Mouse (Mus musculus) stomach, postnatal 0 days (tissue): Measurements from ENCODE around the gene Zbtb20. TPM values are rescaled to one million over a fixed set of nuclear protein-coding genes. Genes with fewer than 3 reads are reported as not detected.

Experiments used
- ATAC-seq: fragments of 200-750 bp; cut with Nextera tagmentation; 2 replicates; pipeline ENCODE4 v1.8.0; 2017; ENCODE audit not compliant: low FRiP score, low TSS enrichment
- DNase-seq: peaks from one replicate; pipeline ENCODE4 v3.0.0-alpha.2; 2016; ENCODE audit warnings: low spot score
- H3K27ac ChIP-seq: fragments of 300-500 bp; sonication (generic); replicated peaks from 2 replicates; pipeline ENCODE4 v1.5.1; 2014; ENCODE audit warnings: mild to moderate bottlenecking, control low read depth
- H3K27me3 ChIP-seq: fragments of 300-500 bp; sonication (generic); 2 replicates; pipeline ENCODE4 v1.6.1; 2014; ENCODE audit warnings: low read length; ENCODE audit not compliant: control insufficient read depth, insufficient read depth
- H3K36me3 ChIP-seq: fragments of 300-500 bp; sonication (generic); 2 replicates; pipeline ENCODE4 v1.6.1; 2014; ENCODE audit warnings: low read length, mixed read lengths; ENCODE audit not compliant: control insufficient read depth, insufficient read depth
- H3K4me1 ChIP-seq: fragments of 300-500 bp; sonication (generic); replicated peaks from 2 replicates; pipeline ENCODE4 v1.6.1; 2014; ENCODE audit warnings: antibody characterized with exemption; ENCODE audit not compliant: control insufficient read depth, insufficient read depth
- H3K4me2 ChIP-seq: fragments of 300-500 bp; sonication (generic); replicated peaks from 2 replicates; pipeline ENCODE4 v1.6.1; 2014; ENCODE audit warnings: low read depth, mild to moderate bottlenecking, control low read depth, moderate library complexity
- H3K4me3 ChIP-seq: fragments of 300-500 bp; sonication (generic); 2 replicates; pipeline ENCODE4 v1.5.1; 2014; ENCODE audit warnings: low read depth, low read length, control low read depth
- H3K9ac ChIP-seq: fragments of 300-500 bp; sonication (generic); 2 replicates; pipeline ENCODE4 v1.6.1; 2014; ENCODE audit warnings: mild to moderate bottlenecking, low read length, control low read depth, mixed read lengths
- H3K9me3 ChIP-seq: fragments of 300-500 bp; sonication (generic); 2 replicates; pipeline ENCODE4 v1.6.1; 2016; ENCODE audit warnings: low read length; ENCODE audit not compliant: control insufficient read depth
- CTCF ChIP-seq: IDR thresholded peaks from 2 replicates; pipeline ENCODE4 v1.5.1; 2016; ENCODE audit warnings: antibody characterized with exemption, low read depth, mild to moderate bottlenecking, moderate library complexity
- EP300 ChIP-seq: optimal IDR thresholded peaks from 2 replicates; pipeline ENCODE3; 2016; ENCODE audit warnings: antibody characterized with exemption
- WGBS: fragments of 180-500 bp; shearing (Covaris S2); extraction: QIAGEN DNeasy Blood & Tissue Kit; methylation state at CpG from one replicate; pipeline ENCODE4 v1.1.7; 2014; 5-methylcytosine and 5-hydroxymethylcytosine counted together
- polyA plus RNA-seq: library from polyadenylated mRNA; unstranded; fragments of >200 nt; fragmentation: Nextera tagmentation; extraction: Ambion mirVana; gene quantifications from 2 replicates; pipeline ENCODE4 v1.2.1, GENCODE M21; 2015

The Zbtb20 gene
- polyA plus RNA-seq, 1 experiment from 2014 or later, result 15.7 TPM

GRCm38 (mm10) chr16:43461745-43462378 lies 586.2 kb downstream of the Zbtb20 start:
- no peaks in the 10 kb centered on the region for H3K36me3 ChIP-seq
- H3K4me1 ChIP-seq, result no peaks in the 10 kb centered on the region
- ATAC-seq (no peak), DNase-seq (no peak)
- H3K27ac ChIP-seq, result no peak overlapping the region
- 87% methylated on average over 3 of the region's 3 CpGs for WGBS
- H3K27me3 ChIP-seq, result no peaks in the 10 kb centered on the region
- TF ChIP-seq EP300, result no peak
- TF ChIP-seq CTCF, result no peak
- no peak overlapping the region for H3K4me3 ChIP-seq
- H3K9me3 ChIP-seq, result no peaks in the 10 kb centered on the region
- no peak overlapping the region for H3K9ac ChIP-seq
- no peak overlapping the region for H3K4me2 ChIP-seq

- Histone ChIP-seq H3K9me3 (no peaks in the 10 kb centered on the region), H3K4me2 (no peak overlapping the region), H3K9ac (no peak overlapping the region), H3K27ac (no peak overlapping the region), H3K4me3 (no peak overlapping the region), H3K4me1 (no peaks in the 10 kb centered on the region), H3K36me3 (no peaks in the 10 kb centered on the region), H3K27me3 (no peaks in the 10 kb centered on the region)
- TF ChIP-seq CTCF (no peak), EP300 (no peak)
- DNase-seq, result no peak
- no peak for ATAC-seq
- WGBS, result 62% methylated on average over 11 of the region's 11 CpGs
These were observed 587.1 kb downstream of the Zbtb20 start for GRCm38 (mm10) chr16:43462470-43463455.

- TF ChIP-seq EP300 (no peak), CTCF (no peak)
- DNase-seq (no peak), ATAC-seq (0 out of 2 replicates have a peak, but pooled peaks have one; percentile 60)
- Histone ChIP-seq H3K27me3 (no peaks in the 10 kb centered on the region), H3K4me2 (no peak overlapping the region), H3K4me1 (no peaks in the 10 kb centered on the region), H3K4me3 (no peak overlapping the region), H3K27ac (0 out of 2 replicates have a peak overlapping the region, but pooled peaks have one; percentile 49), H3K9ac (no peak overlapping the region), H3K36me3 (no peaks in the 10 kb centered on the region), H3K9me3 (no peaks in the 10 kb centered on the region)
- 60% methylated on average over 13 of the region's 13 CpGs for WGBS
These were observed 588.2 kb downstream of the Zbtb20 start for GRCm38 (mm10) chr16:43463684-43464475.

GRCm38 (mm10) chr16:43464476-43465080 lies 588.9 kb downstream of the Zbtb20 start:
- no peaks in the 10 kb centered on the region for H3K27me3 ChIP-seq
- peak; percentile 72; the same call in 1 of the 2 replicates for ATAC-seq
- 37% methylated on average over 10 of the region's 10 CpGs for WGBS
- H3K9me3 ChIP-seq, result no peaks in the 10 kb centered on the region
- no peak for TF ChIP-seq CTCF
- H3K9ac ChIP-seq, result no peak overlapping the region
- H3K4me3 ChIP-seq, result no peak overlapping the region
- H3K4me1 ChIP-seq, result no peaks in the 10 kb centered on the region
- no peak for DNase-seq
- H3K36me3 ChIP-seq, result no peaks in the 10 kb centered on the region
- H3K4me2 ChIP-seq, result 0 out of 2 replicates have a peak overlapping the region, but pooled peaks have one; percentile 9
- peak overlapping the region; percentile 49; the same call in 1 of the 2 replicates for H3K27ac ChIP-seq

- Histone ChIP-seq H3K36me3 (no peaks in the 10 kb centered on the region), H3K9ac (no peak overlapping the region), H3K9me3 (no peaks in the 10 kb centered on the region), H3K27ac (peak overlapping the region; percentile 49; the same call in 1 of the 2 replicates), H3K4me2 (0 out of 2 replicates have a peak overlapping the region, but pooled peaks have one; percentile 9), H3K4me1 (no peaks in the 10 kb centered on the region), H3K27me3 (no peaks in the 10 kb centered on the region), H3K4me3 (no peak overlapping the region)
- no peak for DNase-seq
- no peak for ATAC-seq
- 44% methylated on average over 3 of the region's 3 CpGs for WGBS
- TF ChIP-seq EP300 (no peak), CTCF (no peak)
These were observed 589.7 kb downstream of the Zbtb20 start for GRCm38 (mm10) chr16:43465368-43465839.
